Mouse (Mus musculus) lung, embryonic 14.5 days (tissue): ENCODE measurements around the gene Xpnpep2. TPM values are rescaled to one million over a fixed set of nuclear protein-coding genes. Genes with fewer than 3 reads are reported as not detected.
A peak's percentile ranks its signal among the peaks of the same experiment; 100 is the strongest.

ENCODE experiments used
- ATAC-seq: fragments of 200-750 bp; cut with Nextera tagmentation; 2 replicates; pipeline ENCODE4 v1.8.0; 2017; ENCODE audit warnings: mild to moderate bottlenecking, moderate TSS enrichment, moderate library complexity; ENCODE audit not compliant: insufficient read depth
- DNase-seq: peaks from one replicate; pipeline ENCODE4 v3.0.0-alpha.2; 2015
- H3K27ac ChIP-seq: fragments of 300-500 bp; sonication (generic); 2 replicates; pipeline ENCODE4 v1.5.1; 2014; ENCODE audit warnings: low read depth, mild to moderate bottlenecking, moderate library complexity
- H3K27me3 ChIP-seq: fragments of 300-500 bp; sonication (generic); 2 replicates; pipeline ENCODE4 v1.6.1; 2014; ENCODE audit warnings: low read length, control low read depth; ENCODE audit not compliant: insufficient read depth
- H3K36me3 ChIP-seq: fragments of 300-500 bp; sonication (generic); 2 replicates; pipeline ENCODE4 v1.6.1; 2014; ENCODE audit warnings: control low read depth; ENCODE audit not compliant: insufficient read depth
- H3K4me1 ChIP-seq: fragments of 300-500 bp; sonication (generic); 2 replicates; pipeline ENCODE4 v1.6.1; 2014; ENCODE audit warnings: antibody characterized with exemption, control low read depth; ENCODE audit not compliant: insufficient read depth
- H3K4me2 ChIP-seq: fragments of 300-500 bp; sonication (generic); 2 replicates; pipeline ENCODE4 v1.6.1; 2014; ENCODE audit warnings: mild to moderate bottlenecking
- H3K4me3 ChIP-seq: fragments of 300-500 bp; sonication (generic); 2 replicates; pipeline ENCODE4 v1.5.1; 2014; ENCODE audit warnings: low read depth, low read length
- H3K9ac ChIP-seq: fragments of 300-500 bp; sonication (generic); 2 replicates; pipeline ENCODE4 v1.6.1; 2014
- H3K9me3 ChIP-seq: fragments of 300-500 bp; sonication (generic); 2 replicates; pipeline ENCODE4 v1.6.1; 2016; ENCODE audit warnings: low read depth, low read length, control low read depth
- CTCF ChIP-seq: IDR thresholded peaks from 2 replicates; pipeline ENCODE4 v1.5.1; 2016; ENCODE audit warnings: antibody characterized with exemption, low read depth
- WGBS: fragments of 180-500 bp; shearing (Covaris S2); extraction: QIAGEN DNeasy Blood & Tissue Kit; methylation state at CpG from one replicate; pipeline ENCODE4 v1.1.7; 2014; 5-methylcytosine and 5-hydroxymethylcytosine counted together
- polyA plus RNA-seq: library from polyadenylated mRNA; unstranded; fragments of >200 nt; fragmentation: Nextera tagmentation; extraction: Ambion mirVana; gene quantifications from 2 replicates; pipeline ENCODE4 v1.2.1, GENCODE M21; 2014

Xpnpep2 gene
- polyA plus RNA-seq, 1 experiment from 2014 or later = 1.3 TPM

- Histone ChIP-seq H3K4me2 (no peak overlapping the region), H3K27me3 (no peaks in the 10 kb centered on the region), H3K4me1 (no peaks in the 10 kb centered on the region), H3K36me3 (no peaks in the 10 kb centered on the region), H3K4me3 (no peak overlapping the region), H3K27ac (no peak overlapping the region), H3K9ac (no peak overlapping the region), H3K9me3 (no peaks in the 10 kb centered on the region)
- TF ChIP-seq CTCF = no peak
- ATAC-seq = no peak
- DNase-seq = no peak
- WGBS = 65% methylated on average over 6 of the region's 6 CpGs
Observed at GRCm38 (mm10) chrX:48126903-48127476, 18.5 kb downstream of the Xpnpep2 start.

GRCm38 (mm10) chrX:48127502-48128218 is 19.1 kb downstream of the Xpnpep2 start:
- no peaks in the 10 kb centered on the region for H3K36me3 ChIP-seq
- no peak overlapping the region for H3K27ac ChIP-seq
- ATAC-seq = no peak

DNA sequence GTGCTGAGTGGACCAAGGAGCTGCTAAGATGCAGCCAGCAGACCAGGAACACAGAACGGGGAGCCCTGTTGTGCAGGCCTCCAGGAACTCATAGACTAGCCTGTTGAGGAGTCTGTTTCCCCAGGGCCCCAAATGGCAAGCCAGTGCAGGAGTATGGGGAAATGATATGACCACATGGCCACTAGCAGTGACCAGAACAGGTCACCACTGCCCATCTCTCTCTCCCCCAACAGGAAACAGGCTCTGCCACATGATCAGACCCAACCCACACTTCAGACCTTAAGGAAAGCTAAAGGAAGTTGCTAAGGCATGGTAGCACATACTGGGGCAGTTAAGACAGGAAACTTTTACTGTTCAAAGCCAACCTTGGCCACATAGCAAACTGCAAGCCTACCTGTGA is 20.6 kb downstream of the Xpnpep2 start:
- Histone ChIP-seq H3K9me3 (no peaks in the 10 kb centered on the region), H3K27me3 (no peaks in the 10 kb centered on the region), H3K27ac (no peak overlapping the region), H3K4me2 (no peak overlapping the region), H3K4me1 (no peaks in the 10 kb centered on the region), H3K36me3 (no peaks in the 10 kb centered on the region), H3K9ac (no peak overlapping the region), H3K4me3 (no peak overlapping the region)
- TF ChIP-seq CTCF = no peak
- WGBS = 80% methylated on average over 1 of the region's 1 CpGs
- ATAC-seq = no peak
- DNase-seq = no peak

More at GRCm38 (mm10) chrX:48127502-48128218, 19.1 kb downstream of the Xpnpep2 start:
- H3K4me2 ChIP-seq = no peak overlapping the region
- no peak overlapping the region for H3K9ac ChIP-seq
- peak; percentile 31 for TF ChIP-seq CTCF
- no peak overlapping the region for H3K4me3 ChIP-seq
- DNase-seq = no peak
- no peaks in the 10 kb centered on the region for H3K27me3 ChIP-seq
- WGBS = 76% methylated on average over 6 of the region's 6 CpGs
- no peaks in the 10 kb centered on the region for H3K4me1 ChIP-seq
- H3K9me3 ChIP-seq = no peaks in the 10 kb centered on the region

DNA sequence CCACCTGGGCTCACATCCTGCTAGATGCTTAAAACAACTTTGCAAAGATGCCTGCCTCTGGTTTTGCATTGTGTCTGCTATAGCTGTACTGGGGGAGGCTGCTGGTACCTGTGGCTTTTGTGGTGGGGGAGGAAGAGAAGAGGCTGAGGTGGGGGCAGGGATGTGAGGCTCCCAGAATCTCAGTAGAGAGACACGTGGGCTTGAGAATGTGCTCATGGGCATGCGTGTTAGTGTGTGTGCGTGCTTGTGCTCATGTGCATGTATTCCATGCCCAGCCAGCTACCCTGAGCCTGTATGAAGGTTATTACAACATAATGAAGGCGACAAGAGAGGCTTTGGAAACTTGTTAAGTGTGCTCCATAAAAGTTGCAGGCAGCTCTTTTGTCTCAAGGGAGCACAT is 28.4 kb downstream of the Xpnpep2 start:
- DNase-seq (no peak), ATAC-seq (no peak)
- Histone ChIP-seq H3K4me2 (no peak overlapping the region), H3K9ac (no peak overlapping the region), H3K9me3 (no peaks in the 10 kb centered on the region), H3K27me3 (no peaks in the 10 kb centered on the region), H3K4me1 (no peaks in the 10 kb centered on the region; the same call in 1 of the 2 replicates), H3K27ac (no peak overlapping the region), H3K36me3 (no peaks in the 10 kb centered on the region), H3K4me3 (no peak overlapping the region)
- TF ChIP-seq CTCF = no peak
- WGBS = 92% methylated on average over 4 of the region's 4 CpGs

DNA sequence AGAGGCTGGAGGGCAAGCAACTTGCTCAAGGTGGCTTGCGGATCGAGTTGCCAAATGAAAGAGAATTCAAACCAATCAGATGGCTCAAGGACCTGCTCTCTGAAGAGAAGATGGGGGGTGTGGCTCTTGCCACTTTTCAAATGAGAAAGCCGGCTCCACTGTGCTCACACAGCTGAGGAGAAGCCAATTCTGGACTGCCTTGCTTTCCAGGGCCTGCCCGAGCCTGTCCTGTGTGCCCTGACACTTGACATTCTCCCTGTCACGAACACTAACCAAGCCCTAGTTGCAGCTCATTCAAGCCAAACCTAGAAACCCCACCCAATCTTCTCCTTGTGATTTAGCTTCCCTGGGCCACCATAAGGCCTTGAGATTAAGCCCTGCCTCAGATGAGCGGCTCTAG is 29.5 kb downstream of the Xpnpep2 start:
- no peak overlapping the region for H3K4me3 ChIP-seq
- no peak overlapping the region for H3K9ac ChIP-seq
- TF ChIP-seq CTCF = no peak
- 51% methylated on average over 6 of the region's 6 CpGs for WGBS
- no peak overlapping the region for H3K4me2 ChIP-seq
- no peaks in the 10 kb centered on the region; the same call in 1 of the 2 replicates for H3K4me1 ChIP-seq
- H3K27ac ChIP-seq = no peak overlapping the region
- ATAC-seq = no peak
- no peak for DNase-seq
- no peaks in the 10 kb centered on the region for H3K36me3 ChIP-seq
- no peaks in the 10 kb centered on the region for H3K27me3 ChIP-seq
- H3K9me3 ChIP-seq = no peaks in the 10 kb centered on the region

- 33% methylated on average over 7 of the region's 7 CpGs for WGBS
- ATAC-seq (no peak), DNase-seq (no peak)
- Histone ChIP-seq H3K9ac (no peak overlapping the region), H3K4me3 (no peak overlapping the region), H3K27ac (no peak overlapping the region; the same call in 1 of the 2 replicates), H3K36me3 (no peaks in the 10 kb centered on the region), H3K4me1 (no peaks in the 10 kb centered on the region; the same call in 1 of the 2 replicates), H3K4me2 (no peak overlapping the region), H3K27me3 (no peaks in the 10 kb centered on the region), H3K9me3 (no peaks in the 10 kb centered on the region)
- TF ChIP-seq CTCF = no peak
Observed at GRCm38 (mm10) chrX:48138539-48139275, 30.2 kb downstream of the Xpnpep2 start.
